Mouse (Mus musculus) hindbrain, embryonic 16.5 days (tissue): Measurements from ENCODE around the gene Gm49510. TPM values are rescaled to one million over a fixed set of nuclear protein-coding genes. Genes with fewer than 3 reads are reported as not detected.

ENCODE experiments used
- ATAC-seq: fragments of 200-750 bp; cut with Nextera tagmentation; 2 replicates; pipeline ENCODE4 v1.8.0; 2017; ENCODE audit warnings: moderate TSS enrichment, moderate library complexity
- H3K27ac ChIP-seq: fragments of 300-500 bp; sonication (generic); 2 replicates; pipeline ENCODE4 v1.5.1; 2014; ENCODE audit warnings: low read depth, mild to moderate bottlenecking, control low read depth, low read length, moderate library complexity
- H3K27me3 ChIP-seq: fragments of 300-500 bp; sonication (generic); replicated peaks from 2 replicates; pipeline ENCODE4 v1.6.1; 2014; ENCODE audit warnings: low read length; ENCODE audit not compliant: control insufficient read depth, insufficient read depth
- H3K36me3 ChIP-seq: fragments of 300-500 bp; sonication (generic); 2 replicates; pipeline ENCODE4 v1.6.1; 2014; ENCODE audit warnings: mild to moderate bottlenecking, low read length, moderate library complexity, mixed read lengths; ENCODE audit not compliant: control insufficient read depth, insufficient read depth
- H3K4me1 ChIP-seq: fragments of 300-500 bp; sonication (generic); 2 replicates; pipeline ENCODE4 v1.6.1; 2014; ENCODE audit warnings: low read depth, low read length; ENCODE audit not compliant: control insufficient read depth, insufficient read depth
- H3K4me2 ChIP-seq: fragments of 300-500 bp; sonication (generic); 2 replicates; pipeline ENCODE4 v1.6.1; 2014; ENCODE audit warnings: mild to moderate bottlenecking, low read length, control low read depth, moderate library complexity
- H3K4me3 ChIP-seq: fragments of 300-500 bp; sonication (generic); 2 replicates; pipeline ENCODE4 v1.5.1; 2014; ENCODE audit warnings: mild to moderate bottlenecking, low read length, control low read depth, moderate library complexity
- H3K9ac ChIP-seq: fragments of 300-500 bp; sonication (generic); 2 replicates; pipeline ENCODE4 v1.6.1; 2014; ENCODE audit warnings: low read depth, mild to moderate bottlenecking, control low read depth, low read length, moderate library complexity
- H3K9me3 ChIP-seq: fragments of 300-500 bp; sonication (generic); 2 replicates; pipeline ENCODE4 v1.6.1; 2014; ENCODE audit warnings: mild to moderate bottlenecking, low read length, moderate library complexity; ENCODE audit not compliant: control insufficient read depth
- WGBS: fragments of 180-500 bp; shearing (Covaris S2); extraction: QIAGEN DNeasy Blood & Tissue Kit; methylation state at CpG from one replicate; pipeline ENCODE4 v1.1.7; 2014; 5-methylcytosine and 5-hydroxymethylcytosine counted together
- polyA plus RNA-seq: library from polyadenylated mRNA; unstranded; fragments of >200 nt; fragmentation: Nextera tagmentation; extraction: Ambion mirVana; gene quantifications from 2 replicates; pipeline ENCODE4 v1.2.1, GENCODE M21; 2015

Gene Gm49510
- polyA plus RNA-seq, 1 experiment from 2014 or later, result not detected

DNA sequence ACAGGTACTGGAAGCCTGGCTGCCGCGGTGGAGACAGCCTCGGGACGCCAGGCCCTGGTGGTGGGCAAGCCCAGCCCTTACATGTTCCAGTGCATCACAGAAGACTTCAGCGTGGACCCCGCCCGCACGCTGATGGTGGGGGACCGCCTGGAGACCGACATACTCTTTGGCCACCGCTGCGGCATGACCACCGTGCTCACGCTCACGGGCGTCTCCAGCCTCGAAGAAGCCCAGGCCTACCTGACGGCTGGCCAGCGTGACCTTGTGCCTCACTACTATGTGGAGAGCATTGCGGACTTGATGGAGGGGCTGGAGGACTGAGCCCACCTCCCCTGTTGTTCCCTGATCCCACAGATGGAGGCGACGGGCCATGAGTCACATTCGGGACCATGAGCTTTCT is 18.7 kb downstream of the Gm49510 start:
- 97% methylated on average over 23 of the region's 23 CpGs for WGBS
- H3K4me1 ChIP-seq, result peaks cover 25% of the 10 kb centered on the region
- no peak overlapping the region for H3K4me3 ChIP-seq
- no peak overlapping the region for H3K27ac ChIP-seq
- ATAC-seq, result no peak
- no peak overlapping the region for H3K9ac ChIP-seq
- H3K4me2 ChIP-seq, result no peak overlapping the region
- H3K9me3 ChIP-seq, result no peaks in the 10 kb centered on the region
- H3K27me3 ChIP-seq, result no peaks in the 10 kb centered on the region
- peaks cover 4% of the 10 kb centered on the region for H3K36me3 ChIP-seq

DNA sequence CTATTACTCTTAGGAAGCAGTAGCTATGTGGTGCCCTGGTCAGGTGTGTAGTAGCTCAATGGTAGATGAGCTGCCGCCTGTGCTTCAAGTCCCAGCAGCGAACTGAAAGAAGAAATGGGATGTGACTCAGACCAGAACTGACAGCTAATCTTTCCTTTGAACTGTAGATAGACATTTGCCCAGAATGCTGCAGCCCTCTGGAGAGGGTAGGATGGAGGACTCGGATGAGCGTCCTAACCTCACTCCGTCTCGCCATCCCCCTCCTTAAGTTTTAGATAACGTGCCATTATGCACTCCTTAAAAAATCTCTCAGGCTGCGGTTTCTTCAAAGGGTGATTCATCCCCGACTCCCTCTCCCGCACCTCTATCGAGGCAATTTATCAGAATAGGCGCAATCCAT is 20.4 kb downstream of the Gm49510 start:
- Histone ChIP-seq H3K9ac (no peak overlapping the region), H3K27ac (no peak overlapping the region), H3K36me3 (peaks cover 4% of the 10 kb centered on the region), H3K4me3 (no peak overlapping the region), H3K27me3 (no peaks in the 10 kb centered on the region; the same call in 1 of the 2 replicates), H3K4me1 (peaks cover 23% of the 10 kb centered on the region), H3K9me3 (no peaks in the 10 kb centered on the region), H3K4me2 (no peak overlapping the region)
- 82% methylated on average over 12 of the region's 12 CpGs for WGBS
- no peak for ATAC-seq

DNA sequence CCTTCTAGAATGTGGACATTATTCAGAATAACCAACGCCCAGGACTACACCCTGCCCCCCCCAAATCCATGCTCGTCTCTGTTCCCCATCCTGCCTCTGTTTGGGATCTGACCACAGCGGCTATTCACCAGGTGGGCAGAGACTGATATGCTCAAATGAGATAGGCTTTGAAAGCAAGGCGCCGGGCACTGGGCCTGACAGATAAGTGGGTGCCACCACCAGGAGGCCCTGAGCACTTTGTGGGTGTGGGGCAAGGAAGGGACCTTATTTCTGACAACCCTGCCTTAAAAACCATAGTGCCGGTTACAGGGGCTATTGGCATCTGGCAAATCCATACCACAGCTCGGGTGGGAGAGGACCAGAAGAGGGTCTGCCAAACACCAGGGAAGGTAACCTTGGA is 23.2 kb downstream of the Gm49510 start:
- Histone ChIP-seq H3K9me3 (no peaks in the 10 kb centered on the region), H3K4me2 (no peak overlapping the region), H3K4me1 (peaks cover 18% of the 10 kb centered on the region), H3K27ac (no peak overlapping the region), H3K4me3 (no peak overlapping the region), H3K9ac (no peak overlapping the region; the same call in 1 of the 2 replicates), H3K27me3 (peaks cover 5% of the 10 kb centered on the region), H3K36me3 (peaks cover 4% of the 10 kb centered on the region)
- 78% methylated on average over 7 of the region's 7 CpGs for WGBS
- ATAC-seq, result no peak

DNA sequence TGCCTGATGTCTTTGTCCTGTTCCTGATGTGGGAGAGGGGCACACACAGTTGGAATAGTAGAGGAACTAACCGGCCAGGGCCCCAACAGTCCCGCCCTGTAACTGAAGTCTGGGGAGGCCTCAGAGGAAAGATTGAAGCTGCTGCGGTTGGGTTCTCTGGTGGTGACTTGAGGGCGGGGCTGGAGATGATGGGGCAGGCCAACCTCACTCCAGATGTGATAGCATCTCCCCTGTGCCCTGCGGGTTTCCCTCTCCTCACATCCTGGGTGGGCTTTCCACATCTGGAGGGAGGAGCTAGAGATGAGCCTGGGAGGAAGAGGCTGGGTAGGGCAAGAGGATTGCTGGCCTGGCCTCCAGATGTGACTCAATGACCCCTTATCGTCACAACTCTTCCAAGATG is 24.1 kb downstream of the Gm49510 start:
- no peak for ATAC-seq
- H3K9ac ChIP-seq, result no peak overlapping the region
- no peak overlapping the region for H3K27ac ChIP-seq
- no peak overlapping the region for H3K4me3 ChIP-seq
- no peaks in the 10 kb centered on the region for H3K9me3 ChIP-seq
- H3K36me3 ChIP-seq, result peaks cover 4% of the 10 kb centered on the region
- WGBS, result 72% methylated on average over 6 of the region's 6 CpGs
- H3K4me1 ChIP-seq, result peaks cover 19% of the 10 kb centered on the region
- no peak overlapping the region for H3K4me2 ChIP-seq
- H3K27me3 ChIP-seq, result peaks cover 6% of the 10 kb centered on the region

DNA sequence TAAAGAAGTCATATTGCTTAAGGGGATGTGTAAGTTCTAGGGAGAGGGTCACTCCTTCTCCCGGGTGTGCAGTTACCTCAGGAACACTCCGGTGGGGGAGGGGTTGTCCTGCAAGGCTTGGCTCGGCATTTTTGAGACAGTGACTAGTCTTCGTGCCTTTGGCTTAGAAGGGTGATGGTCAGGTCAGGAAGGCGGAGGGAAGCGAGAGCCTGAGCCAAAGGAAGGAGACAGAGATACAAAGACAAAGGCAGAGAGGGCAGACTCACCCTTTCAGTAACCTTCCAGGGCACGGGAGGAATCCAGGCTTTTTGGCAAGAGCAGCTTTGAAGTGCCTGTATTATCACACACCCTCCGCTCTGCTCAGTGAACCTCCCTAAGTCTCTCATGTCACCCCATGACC is 25.7 kb downstream of the Gm49510 start:
- no peaks in the 10 kb centered on the region for H3K36me3 ChIP-seq
- WGBS, result 26% methylated on average over 8 of the region's 8 CpGs
- no peaks in the 10 kb centered on the region for H3K9me3 ChIP-seq
- no peak for ATAC-seq
- no peak overlapping the region for H3K4me2 ChIP-seq
- no peak overlapping the region for H3K9ac ChIP-seq
- no peak overlapping the region for H3K4me3 ChIP-seq
- H3K27me3 ChIP-seq, result peaks cover 6% of the 10 kb centered on the region
- peaks cover 19% of the 10 kb centered on the region for H3K4me1 ChIP-seq
- no peak overlapping the region for H3K27ac ChIP-seq

DNA sequence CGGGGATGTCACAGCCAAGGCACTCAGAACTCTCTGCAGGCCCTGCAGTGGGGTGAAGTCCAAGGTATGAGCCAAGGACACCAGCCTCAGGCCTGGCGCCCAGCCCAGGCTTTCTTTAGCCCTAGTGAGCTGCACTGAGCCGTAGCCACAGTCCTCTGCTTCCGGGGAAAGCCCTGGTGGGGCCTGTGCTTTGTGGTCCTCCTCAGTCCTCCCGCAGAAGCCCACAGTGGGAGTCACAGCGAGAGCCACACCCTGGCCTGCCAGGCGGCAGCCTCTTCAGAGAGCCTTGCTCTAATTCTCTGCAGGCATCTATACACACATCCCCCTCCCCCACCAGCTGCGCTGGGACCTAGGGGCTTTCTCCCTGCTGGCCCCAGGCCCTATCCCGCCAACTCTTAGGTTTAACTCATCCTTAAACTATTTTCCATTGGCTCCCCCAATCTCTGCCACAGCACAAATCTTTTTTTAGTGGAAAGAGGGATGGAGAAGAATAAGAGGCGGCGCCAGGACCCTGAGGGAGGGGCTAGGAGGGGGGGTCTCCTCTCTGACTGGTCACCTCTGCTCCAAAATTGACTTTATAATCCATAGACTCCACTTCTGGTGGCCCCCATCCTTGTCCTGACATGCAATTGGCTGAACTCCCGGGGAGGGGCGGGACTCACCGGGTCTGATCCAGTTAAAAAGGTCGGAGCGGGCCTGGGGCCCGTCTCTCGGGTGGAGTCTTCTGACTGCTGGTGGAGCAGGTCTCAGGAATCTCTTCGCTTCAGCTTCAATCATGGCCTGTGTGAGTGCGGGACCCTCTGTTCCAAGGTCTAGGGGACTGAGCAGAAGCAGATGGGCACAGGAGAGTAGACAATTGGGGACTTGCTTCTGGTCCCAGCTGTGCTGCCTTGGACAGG is 26.8 kb downstream of the Gm49510 start, which contains the start of gene Lgals1:
TSS of gene Lgals1 (plus strand) at position 705 of the 899 bp plus-strand sequence.
- Histone ChIP-seq H3K4me2 (peak within 1 kb of the TSS; percentile 69), H3K27ac (peak within 1 kb of the TSS; percentile 70), H3K9ac (peak within 1 kb of the TSS; percentile 49), H3K9me3 (no peaks in the 10 kb centered on the region), H3K4me1 (peaks cover 19% of the 10 kb centered on the region), H3K4me3 (peak within 1 kb of the TSS; percentile 38), H3K27me3 (peaks cover 6% of the 10 kb centered on the region), H3K36me3 (no peaks in the 10 kb centered on the region)
- peak; percentile 63 for ATAC-seq
- 4% methylated on average over 20 of the region's 20 CpGs for WGBS

DNA sequence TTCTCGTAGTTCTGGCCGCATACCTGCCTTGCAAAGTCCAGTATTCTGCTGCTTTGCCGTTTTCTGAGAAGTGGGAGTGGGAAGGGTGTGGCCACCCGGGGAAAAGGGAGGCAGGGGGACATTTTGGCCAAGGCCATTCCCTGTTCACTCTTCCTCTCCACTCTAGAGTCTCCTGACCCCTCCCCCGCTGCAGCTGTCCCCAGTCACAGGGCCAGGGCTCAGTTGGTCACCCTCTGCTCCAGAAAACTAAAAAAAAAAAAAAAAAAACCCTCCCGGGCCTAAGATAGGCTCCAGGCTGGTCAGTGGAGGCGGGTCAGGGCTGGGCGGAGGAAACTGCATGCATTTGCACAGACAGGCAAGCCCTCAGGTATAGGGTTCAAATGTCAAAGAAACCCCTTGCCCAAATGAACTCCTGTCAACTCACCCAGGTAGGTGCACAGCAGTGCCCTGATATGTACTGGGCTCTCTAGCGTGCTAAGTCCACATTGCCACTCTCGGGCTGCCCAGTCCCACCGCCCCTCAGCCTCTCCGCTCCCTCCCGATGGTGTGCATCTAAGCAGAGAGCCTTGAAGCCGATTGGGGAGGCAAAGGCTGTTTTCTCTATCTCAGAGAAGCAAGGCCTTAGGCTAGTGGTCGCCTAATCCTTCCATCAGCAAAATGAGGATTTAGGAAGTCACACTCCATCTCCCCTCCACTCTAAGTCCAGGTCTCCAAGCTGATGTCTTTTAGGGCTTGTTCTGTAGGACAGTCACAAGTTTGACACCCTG is 27.7 kb downstream of the Gm49510 start:
- H3K36me3 ChIP-seq, result no peaks in the 10 kb centered on the region
- H3K27ac ChIP-seq, result 0 out of 2 replicates have a peak overlapping the region, but pooled peaks have one; percentile 39
- H3K9ac ChIP-seq, result peak overlapping the region; percentile 33
- H3K4me1 ChIP-seq, result peaks cover 19% of the 10 kb centered on the region
- no peaks in the 10 kb centered on the region for H3K9me3 ChIP-seq
- H3K4me3 ChIP-seq, result peak overlapping the region; percentile 38
- WGBS, result 24% methylated on average over 15 of the region's 15 CpGs
- no peak for ATAC-seq
- peak overlapping the region; percentile 69 for H3K4me2 ChIP-seq
- peaks cover 6% of the 10 kb centered on the region for H3K27me3 ChIP-seq

DNA sequence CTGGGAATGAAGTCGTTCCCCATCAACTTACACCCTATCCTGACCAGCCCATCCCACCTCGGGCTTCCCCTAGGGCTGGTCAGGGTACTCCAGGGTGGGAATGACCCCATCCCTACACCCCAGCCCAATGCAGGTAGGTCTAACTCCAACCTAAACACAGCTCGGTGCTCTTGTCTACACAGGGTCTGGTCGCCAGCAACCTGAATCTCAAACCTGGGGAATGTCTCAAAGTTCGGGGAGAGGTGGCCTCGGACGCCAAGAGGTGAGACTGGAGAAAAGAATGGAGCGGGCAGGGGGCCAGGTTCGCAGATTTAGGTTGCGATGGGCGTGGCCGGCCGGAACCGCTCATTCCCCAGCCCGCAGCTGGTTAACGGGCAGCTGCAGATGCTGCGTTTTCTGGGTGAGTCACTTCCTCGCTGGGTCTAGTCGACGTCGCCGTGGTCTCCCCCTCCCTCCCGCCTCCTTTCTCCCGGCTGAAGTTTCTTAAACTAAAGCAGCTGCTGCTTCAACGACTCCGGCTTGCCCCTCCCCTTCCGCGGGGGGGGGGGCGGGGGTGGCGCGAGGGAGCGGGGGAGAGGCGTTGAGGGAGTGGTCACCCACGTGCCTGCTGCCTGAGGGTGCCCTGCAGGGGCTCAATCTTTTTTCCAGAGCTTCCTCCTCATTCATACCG is 28.5 kb downstream of the Gm49510 start:
- H3K27me3 ChIP-seq, result peaks cover 6% of the 10 kb centered on the region
- H3K4me3 ChIP-seq, result peak overlapping the region; percentile 38
- 0 out of 2 replicates have a peak overlapping the region, but pooled peaks have one; percentile 39 for H3K27ac ChIP-seq
- WGBS, result under 1% methylated on average over 24 of the region's 35 CpGs
- H3K36me3 ChIP-seq, result no peaks in the 10 kb centered on the region
- H3K4me2 ChIP-seq, result peak overlapping the region; percentile 69
- H3K9me3 ChIP-seq, result no peaks in the 10 kb centered on the region
- peaks cover 19% of the 10 kb centered on the region for H3K4me1 ChIP-seq
- ATAC-seq, result no peak
- H3K9ac ChIP-seq, result peak overlapping the region; percentile 33
